Mouse (Mus musculus) adrenal gland, adult 8-10 months (tissue): ENCODE data around the gene Gm10696. TPM values are rescaled to one million over a fixed set of nuclear protein-coding genes. Genes with fewer than 3 reads are reported as not detected.
"Not testable (repeated sequence)": the region's sequence is repeated elsewhere in the genome, so short reads cannot be mapped to it uniquely, and the experiment has no call there.

Experiments used
- DNase-seq: peaks from one replicate; pipeline ENCODE4 v3.0.0; 2022
- total RNA-seq, 4 experiments: library from RNA; stranded (reverse); gene quantifications; 2 replicates each; pipeline ENCODE4 v1.2.4; 2022

Gm10696 gene
- total RNA-seq, result not detected

DNA sequence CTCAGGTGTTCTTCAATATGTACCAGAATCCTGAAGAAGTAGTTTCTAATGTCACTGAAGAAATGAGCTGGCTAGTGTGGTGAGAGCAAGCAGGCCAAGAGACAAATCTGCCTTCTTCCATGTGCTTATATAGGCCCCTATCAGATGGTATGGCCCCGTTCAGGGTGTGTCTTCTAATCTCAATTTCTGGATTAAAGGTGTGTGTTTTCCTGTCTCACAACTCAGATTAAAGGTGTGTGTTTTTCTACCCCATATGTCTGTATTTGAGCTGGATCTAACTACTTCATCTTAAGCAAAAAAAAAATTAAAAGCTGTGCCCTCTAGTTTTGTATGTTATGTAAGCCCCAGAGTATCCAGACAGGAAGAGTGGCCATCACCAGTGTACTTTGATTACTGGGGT is at the start of gene Gm10696:
Gene Gm10696 (minus strand): TSS at position 101 of the 400 bp plus-strand sequence.
- not testable (repeated sequence) for DNase-seq

DNA sequence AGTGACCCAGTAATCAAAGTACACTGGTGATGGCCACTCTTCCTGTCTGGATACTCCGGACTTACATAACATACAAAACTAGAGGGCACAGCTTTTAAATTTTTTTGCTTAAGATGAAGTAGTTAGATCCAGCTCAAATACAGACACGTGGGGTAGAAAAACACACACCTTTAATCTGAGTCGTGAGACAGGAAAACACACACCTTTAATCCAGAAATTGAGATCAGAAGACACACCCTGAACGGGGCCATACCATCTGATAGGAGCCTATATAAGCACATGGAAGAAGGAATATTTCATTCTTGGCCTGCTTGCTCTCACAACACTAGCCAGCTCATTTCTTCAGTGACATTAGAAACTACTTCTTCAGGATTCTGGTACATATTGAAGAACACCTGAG is 18.4 kb upstream of the Gm10696 start, which contains the start of gene Gm5286:
Gene Gm5286 (plus strand): TSS at position 301 of the 400 bp plus-strand sequence.
- not testable (repeated sequence) for DNase-seq

DNA sequence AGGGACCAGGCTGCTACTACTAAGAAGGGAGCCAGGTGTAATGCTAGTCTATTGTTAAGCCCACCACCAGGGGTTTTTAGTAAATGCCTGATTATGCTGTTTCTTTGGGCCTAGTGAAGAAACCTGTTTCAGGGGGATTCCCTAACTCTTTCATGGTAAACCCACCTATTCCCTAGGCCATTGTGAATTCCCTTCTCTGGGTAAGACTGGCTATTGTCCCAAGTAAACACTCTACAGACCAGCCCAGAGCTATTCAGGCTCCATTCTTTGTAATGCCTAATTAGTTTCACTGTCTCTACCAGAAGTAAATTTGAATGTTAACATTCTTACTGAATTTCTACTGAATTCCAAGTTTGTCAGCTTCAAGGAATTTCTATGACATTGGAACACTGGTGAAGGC is 10.6 kb downstream of the Gm10696 start:
- not testable (repeated sequence) for DNase-seq

Other genes starting within 250 kb of the Gm10696 start
- gene Gm9117, start 234.7 kb downstream of the Gm10696 start, total RNA-seq, result not detected
- not detected for gene Tdpoz5, start 216.9 kb downstream of the Gm10696 start, total RNA-seq
- gene Gm9125, start 123.3 kb downstream of the Gm10696 start, total RNA-seq, result not detected
- gene Gm10697, start 105.5 kb downstream of the Gm10696 start, total RNA-seq, result not detected
- gene Gm5286, start 18.5 kb upstream of the Gm10696 start, total RNA-seq, result not detected
- not detected for gene Gm4778, start 85.8 kb upstream of the Gm10696 start, total RNA-seq
- gene Them4, start 131.9 kb upstream of the Gm10696 start, total RNA-seq, result 1 to 10 TPM; 7.5 to 9.5 (median 9.1) TPM
- gene Them5, start 163.9 kb upstream of the Gm10696 start, total RNA-seq, result not detected
- gene C2cd4d, start 184.2 kb upstream of the Gm10696 start, total RNA-seq, result under 1 TPM; 0.35 to 0.71 (median 0.51) TPM
- gene Rorc, start 194.6 kb upstream of the Gm10696 start, total RNA-seq, result 10 to 100 TPM; 14.6 to 27.6 (median 23.6) TPM
- gene Lingo4, start 220.3 kb upstream of the Gm10696 start, total RNA-seq, result 1 to 10 TPM in 1 of 4 experiments, under 1 TPM in 3; 0.31 to 1.3 (median 0.78) TPM
- gene Tdrkh, start 235.1 kb upstream of the Gm10696 start, total RNA-seq, result 10 to 100 TPM in 3 of 4 experiments, 1 to 10 TPM in 1; 10.0 to 22.5 (median 15.9) TPM